Mouse (Mus musculus): ENCODE measurements around the gene C77080. TPM values are rescaled to one million over a fixed set of nuclear protein-coding genes. Genes with fewer than 3 reads are reported as not detected.

C77080 gene
- polyA plus RNA-seq, 1 experiment from 2014 or later: 12.6 TPM

DNA sequence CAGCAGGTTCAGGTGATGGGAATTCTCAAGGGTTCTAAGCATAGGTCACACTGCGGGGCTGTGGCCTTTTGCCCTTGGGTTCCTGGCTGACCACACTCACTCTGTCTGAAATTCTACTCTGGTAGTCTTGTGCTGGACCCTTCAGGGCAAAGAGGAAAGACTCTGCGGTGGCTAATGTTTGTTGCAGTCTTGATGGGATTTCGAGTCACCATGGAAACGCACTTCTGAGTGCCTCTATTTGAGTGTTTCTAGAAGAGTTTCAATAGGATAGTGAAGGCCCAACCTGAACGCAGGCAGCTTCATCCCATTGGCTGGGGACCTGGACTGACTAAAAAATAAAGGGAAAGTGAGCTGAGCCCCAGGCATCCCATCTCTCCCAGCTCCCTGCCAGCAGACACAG, 5.6 kb upstream of the C77080 start:
- WGBS: 77% methylated on average over 5 of the region's 5 CpGs
- Histone ChIP-seq H3K4me2 (no peak overlapping the region), H3K27me3 (replicated peaks) (no peaks in the 10 kb centered on the region), H3K4me1 (peaks cover 11% of the 10 kb centered on the region), H3K36me3 (no peaks in the 10 kb centered on the region), H3K9me3 (no peaks in the 10 kb centered on the region), H3K9ac (no peak overlapping the region), H3K27ac (no peak overlapping the region), H3K4me3 (replicated peaks) (no peak overlapping the region)
- no peak for ATAC-seq (ENCODE audit: insufficient read depth, low FRiP score, low read depth)

- Histone ChIP-seq H3K4me1 (peaks cover 11% of the 10 kb centered on the region), H3K4me2 (no peak overlapping the region), H3K27ac (no peak overlapping the region), H3K27me3 (replicated peaks) (no peaks in the 10 kb centered on the region), H3K4me3 (replicated peaks) (no peak overlapping the region), H3K9ac (no peak overlapping the region), H3K36me3 (no peaks in the 10 kb centered on the region), H3K9me3 (no peaks in the 10 kb centered on the region)
- ATAC-seq (ENCODE audit: insufficient read depth, low FRiP score, low read depth): no peak
- WGBS: 72% methylated on average over 4 of the region's 4 CpGs
These were observed 5.0 kb upstream of the C77080 start for GRCm38 (mm10) chr4:129266191-129266590.

DNA sequence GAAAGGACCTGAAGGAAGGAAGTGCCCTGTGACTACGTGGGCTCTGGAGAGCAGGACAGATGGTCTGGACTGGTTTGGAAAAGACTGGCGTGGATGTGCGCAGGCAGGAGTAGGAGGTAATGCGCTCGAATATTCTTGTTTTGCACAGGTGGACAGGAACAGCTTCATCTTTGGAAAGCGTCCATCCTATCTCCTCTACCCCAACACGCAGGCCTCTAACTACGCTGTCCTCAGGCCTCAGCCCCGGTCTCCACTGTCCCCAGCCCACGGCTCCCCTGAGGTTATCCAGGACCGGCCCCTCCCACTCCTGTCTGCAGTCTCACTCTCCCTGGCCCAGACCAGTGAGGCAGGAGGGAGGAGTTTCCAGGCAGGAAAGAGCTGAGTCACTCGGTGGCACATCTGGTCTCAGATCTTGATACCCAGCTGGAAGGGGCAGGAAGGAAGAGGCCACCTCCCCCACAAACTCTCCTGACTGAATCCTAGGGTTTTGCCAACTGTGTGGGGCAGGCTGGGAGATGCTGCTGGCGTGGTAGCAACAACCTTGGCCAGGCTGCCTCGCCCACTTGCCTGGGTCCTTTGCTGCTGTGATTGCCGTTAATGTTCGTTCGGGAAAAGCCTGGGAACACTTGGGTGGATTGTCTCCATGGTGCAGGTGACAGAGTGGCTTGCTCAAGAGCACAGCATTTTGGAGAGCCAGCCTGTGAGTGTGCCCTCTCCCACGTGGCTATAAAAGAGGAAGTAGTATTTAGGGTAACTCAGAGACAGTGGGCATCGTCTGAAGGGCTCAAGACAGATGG, 2.2 kb upstream of the C77080 start:
- H3K4me1 ChIP-seq: peaks cover 17% of the 10 kb centered on the region
- no peak overlapping the region for H3K9ac ChIP-seq
- H3K4me2 ChIP-seq: peak overlapping the region; percentile 34
- no peaks in the 10 kb centered on the region for H3K9me3 ChIP-seq
- no peaks in the 10 kb centered on the region for H3K27me3 ChIP-seq (replicated peaks)
- 27% methylated on average over 19 of the region's 19 CpGs for WGBS
- H3K4me3 ChIP-seq (replicated peaks): no peak overlapping the region
- peak; percentile 89 for ATAC-seq (ENCODE audit: insufficient read depth, low FRiP score, low read depth)
- H3K36me3 ChIP-seq: no peaks in the 10 kb centered on the region
- peak overlapping the region; percentile 65; the same call in 1 of the 2 replicates for H3K27ac ChIP-seq

DNA sequence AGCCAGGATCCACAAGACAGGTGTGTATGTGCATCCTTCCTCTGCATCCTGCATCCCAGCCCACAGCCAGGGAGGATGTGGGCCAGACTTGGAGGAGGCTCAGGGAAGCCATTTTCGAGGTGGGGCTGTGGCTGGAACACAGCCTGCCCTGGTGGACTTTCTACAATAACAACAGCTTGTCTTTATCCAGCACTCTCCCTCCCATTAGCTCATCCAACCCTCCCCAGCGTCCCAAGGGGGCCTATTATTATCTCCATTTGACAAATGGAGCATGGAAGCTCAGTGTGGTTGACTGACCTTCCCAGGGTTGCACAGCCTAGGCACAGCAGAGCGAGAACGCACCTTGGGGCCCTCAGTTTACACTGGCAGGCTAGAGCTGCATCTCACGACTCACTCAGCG, 526 bp downstream of the C77080 start:
- Histone ChIP-seq H3K9me3 (no peaks in the 10 kb centered on the region), H3K4me1 (peaks cover 24% of the 10 kb centered on the region), H3K27ac (peak overlapping the region; percentile 31; the same call in 1 of the 2 replicates), H3K4me2 (0 out of 2 replicates have a peak overlapping the region, but pooled peaks have one; percentile 24), H3K27me3 (replicated peaks) (no peaks in the 10 kb centered on the region), H3K36me3 (no peaks in the 10 kb centered on the region), H3K9ac (no peak overlapping the region), H3K4me3 (replicated peaks) (no peak overlapping the region)
- 18% methylated on average over 6 of the region's 6 CpGs for WGBS
- ATAC-seq (ENCODE audit: insufficient read depth, low FRiP score, low read depth): no peak

DNA sequence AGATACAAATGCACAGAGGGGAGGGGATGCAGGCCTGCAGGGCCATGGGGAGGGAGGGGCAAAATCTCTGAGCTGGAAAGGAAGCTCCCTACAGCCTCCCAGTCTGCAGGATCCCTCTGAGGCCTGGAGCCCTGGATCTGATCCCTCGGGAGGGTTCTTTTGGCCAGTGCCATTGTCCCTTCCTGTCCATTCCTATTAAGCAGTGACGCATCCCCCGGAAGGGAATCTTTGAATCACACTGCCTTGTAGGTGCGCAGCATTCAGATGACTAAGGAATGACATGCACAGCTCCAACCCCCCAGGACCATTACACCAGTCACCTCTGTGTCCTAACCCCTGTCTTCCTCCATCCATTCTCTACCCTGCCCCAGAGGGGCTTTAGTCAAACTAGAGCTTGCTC, 2.1 kb downstream of the C77080 start:
- H3K4me2 ChIP-seq: no peak overlapping the region
- no peak overlapping the region for H3K4me3 ChIP-seq (replicated peaks)
- ATAC-seq (ENCODE audit: insufficient read depth, low FRiP score, low read depth): no peak
- no peak overlapping the region for H3K9ac ChIP-seq
- no peaks in the 10 kb centered on the region for H3K27me3 ChIP-seq (replicated peaks)
- peaks cover 24% of the 10 kb centered on the region for H3K4me1 ChIP-seq
- no peaks in the 10 kb centered on the region for H3K9me3 ChIP-seq
- H3K27ac ChIP-seq: no peak overlapping the region
- 85% methylated on average over 4 of the region's 4 CpGs for WGBS
- no peaks in the 10 kb centered on the region for H3K36me3 ChIP-seq

DNA sequence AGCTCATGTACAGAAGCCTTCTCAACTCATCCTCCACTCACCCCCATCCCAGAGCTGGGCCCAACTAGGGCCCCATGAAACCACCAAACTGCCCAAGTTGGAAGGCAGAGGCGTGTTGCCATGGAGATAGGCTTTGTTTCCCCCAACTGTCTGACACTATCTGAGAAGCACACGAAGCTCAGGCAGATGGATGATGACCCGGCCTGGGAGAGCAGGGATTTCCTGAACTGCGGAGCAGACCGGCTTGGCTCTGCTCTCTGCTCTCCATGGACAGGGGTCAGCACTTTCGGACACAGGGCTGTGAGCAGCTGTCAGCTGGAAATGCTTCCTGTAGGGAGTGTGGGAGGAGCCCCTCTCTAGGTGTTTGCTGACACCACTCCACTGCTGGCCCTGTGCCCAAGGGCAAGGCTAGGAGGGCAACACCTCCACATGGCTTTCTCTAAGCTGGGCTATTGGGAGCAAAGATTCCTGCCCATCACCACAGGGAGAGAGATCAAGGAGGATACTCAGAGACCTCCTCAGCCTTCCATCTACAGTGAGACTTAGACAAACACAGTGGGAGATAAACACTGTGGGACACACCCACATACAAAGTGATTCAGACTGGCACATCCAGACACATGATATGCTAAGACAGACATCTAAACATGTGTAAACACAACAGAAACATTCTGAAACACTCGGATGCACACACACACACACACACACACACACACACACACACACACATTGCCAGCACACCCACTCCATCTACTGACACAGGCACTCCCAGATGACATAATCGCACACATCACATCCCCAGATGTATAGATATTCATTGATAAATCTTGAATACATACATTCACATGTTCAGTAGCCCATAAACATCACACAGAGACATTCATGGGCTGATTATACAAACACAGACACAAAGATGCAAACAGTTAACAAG, 4.5 kb downstream of the C77080 start:
- 0 out of 2 replicates have a peak overlapping the region, but pooled peaks have one; percentile 17 for H3K4me2 ChIP-seq
- H3K36me3 ChIP-seq: no peaks in the 10 kb centered on the region
- 23% methylated on average over 8 of the region's 8 CpGs for WGBS
- ATAC-seq (ENCODE audit: insufficient read depth, low FRiP score, low read depth): peak; percentile 61
- H3K4me3 ChIP-seq (replicated peaks): no peak overlapping the region
- H3K27me3 ChIP-seq (replicated peaks): no peaks in the 10 kb centered on the region
- H3K9ac ChIP-seq: no peak overlapping the region
- peaks cover 16% of the 10 kb centered on the region; the same call in 1 of the 2 replicates for H3K4me1 ChIP-seq
- H3K27ac ChIP-seq: peak overlapping the region; percentile 21
- no peaks in the 10 kb centered on the region for H3K9me3 ChIP-seq

GRCm38 (mm10) chr4:129254571-129254970, 6.6 kb downstream of the C77080 start:
- peaks cover 22% of the 10 kb centered on the region for H3K4me1 ChIP-seq
- H3K4me2 ChIP-seq: no peak overlapping the region
- no peak overlapping the region for H3K4me3 ChIP-seq (replicated peaks)
- no peaks in the 10 kb centered on the region for H3K9me3 ChIP-seq
- H3K27me3 ChIP-seq (replicated peaks): no peaks in the 10 kb centered on the region
- 86% methylated on average over 3 of the region's 3 CpGs for WGBS
- no peaks in the 10 kb centered on the region for H3K36me3 ChIP-seq
- no peak overlapping the region for H3K27ac ChIP-seq
- ATAC-seq (ENCODE audit: insufficient read depth, low FRiP score, low read depth): no peak
- no peak overlapping the region for H3K9ac ChIP-seq

- H3K9me3 ChIP-seq: no peaks in the 10 kb centered on the region
- no peaks in the 10 kb centered on the region for H3K27me3 ChIP-seq (replicated peaks)
- no peak overlapping the region; the same call in 1 of the 2 replicates for H3K27ac ChIP-seq
- no peak overlapping the region for H3K4me2 ChIP-seq
- no peak for ATAC-seq (ENCODE audit: insufficient read depth, low FRiP score, low read depth)
- no peak overlapping the region for H3K9ac ChIP-seq
- 93% methylated on average over 2 of the region's 2 CpGs for WGBS
- H3K4me1 ChIP-seq: peaks cover 37% of the 10 kb centered on the region
- H3K36me3 ChIP-seq: no peaks in the 10 kb centered on the region
- no peak overlapping the region for H3K4me3 ChIP-seq (replicated peaks)
These were observed 8.7 kb downstream of the C77080 start for GRCm38 (mm10) chr4:129252492-129252891.

GRCm38 (mm10) chr4:129251482-129252125, 9.6 kb downstream of the C77080 start:
- 10% methylated on average over 15 of the region's 15 CpGs for WGBS
- peak overlapping the region; percentile 33 for H3K4me2 ChIP-seq
- no peaks in the 10 kb centered on the region for H3K27me3 ChIP-seq (replicated peaks)
- no peaks in the 10 kb centered on the region for H3K9me3 ChIP-seq
- H3K27ac ChIP-seq: peak overlapping the region; percentile 94
- H3K36me3 ChIP-seq: no peaks in the 10 kb centered on the region
- ATAC-seq (ENCODE audit: insufficient read depth, low FRiP score, low read depth): peak; percentile 36; the same call in 1 of the 2 replicates
- no peak overlapping the region for H3K4me3 ChIP-seq (replicated peaks)
- H3K4me1 ChIP-seq: peaks cover 37% of the 10 kb centered on the region
- no peak overlapping the region for H3K9ac ChIP-seq

GRCm38 (mm10) chr4:129250759-129251481, 10.3 kb downstream of the C77080 start:
- peak; percentile 77 for ATAC-seq (ENCODE audit: insufficient read depth, low FRiP score, low read depth)
- H3K9ac ChIP-seq: no peak overlapping the region
- H3K27me3 ChIP-seq (replicated peaks): no peaks in the 10 kb centered on the region
- no peak overlapping the region for H3K4me3 ChIP-seq (replicated peaks)
- H3K4me2 ChIP-seq: peak overlapping the region; percentile 33
- H3K4me1 ChIP-seq: peaks cover 34% of the 10 kb centered on the region
- no peaks in the 10 kb centered on the region for H3K36me3 ChIP-seq
- H3K27ac ChIP-seq: peak overlapping the region; percentile 94
- no peaks in the 10 kb centered on the region for H3K9me3 ChIP-seq
- WGBS: 38% methylated on average over 15 of the region's 15 CpGs

DNA sequence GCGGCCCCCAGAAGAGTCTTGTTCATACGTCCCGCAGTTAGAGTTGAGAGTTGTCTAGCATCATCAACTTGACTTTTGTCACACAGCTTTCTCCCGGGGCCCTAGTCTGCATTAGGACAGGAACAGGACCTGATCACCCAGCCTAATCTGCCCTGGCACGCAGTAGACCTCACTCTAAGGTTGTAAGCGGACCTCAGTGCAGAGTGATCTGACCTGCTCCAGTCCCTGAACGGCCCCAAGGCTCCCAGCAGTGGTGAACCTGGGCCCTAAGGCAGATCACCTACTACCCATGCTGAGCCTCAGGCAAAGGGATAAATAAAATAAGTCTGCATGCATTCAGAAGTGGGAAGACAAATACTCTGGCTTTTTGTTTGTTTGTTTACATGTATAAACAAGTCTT, 11.9 kb downstream of the C77080 start:
- no peaks in the 10 kb centered on the region for H3K27me3 ChIP-seq (replicated peaks)
- 50% methylated on average over 7 of the region's 7 CpGs for WGBS

More for the DNA sequence above, 11.9 kb downstream of the C77080 start:
- peaks cover 44% of the 10 kb centered on the region for H3K4me1 ChIP-seq
- H3K4me3 ChIP-seq (replicated peaks): no peak overlapping the region
- H3K36me3 ChIP-seq: no peaks in the 10 kb centered on the region
- H3K9me3 ChIP-seq: no peaks in the 10 kb centered on the region
- peak overlapping the region; percentile 90; the same call in 1 of the 2 replicates for H3K27ac ChIP-seq
- no peak for ATAC-seq (ENCODE audit: insufficient read depth, low FRiP score, low read depth)
- 0 out of 2 replicates have a peak overlapping the region, but pooled peaks have one; percentile 4 for H3K9ac ChIP-seq
- peak overlapping the region; percentile 96 for H3K4me2 ChIP-seq

All from stomach, embryonic 15.5 days (tissue).